Comparison of ENCODE assay signal across 7 mouse cellular contexts in the genomic region with DNA sequence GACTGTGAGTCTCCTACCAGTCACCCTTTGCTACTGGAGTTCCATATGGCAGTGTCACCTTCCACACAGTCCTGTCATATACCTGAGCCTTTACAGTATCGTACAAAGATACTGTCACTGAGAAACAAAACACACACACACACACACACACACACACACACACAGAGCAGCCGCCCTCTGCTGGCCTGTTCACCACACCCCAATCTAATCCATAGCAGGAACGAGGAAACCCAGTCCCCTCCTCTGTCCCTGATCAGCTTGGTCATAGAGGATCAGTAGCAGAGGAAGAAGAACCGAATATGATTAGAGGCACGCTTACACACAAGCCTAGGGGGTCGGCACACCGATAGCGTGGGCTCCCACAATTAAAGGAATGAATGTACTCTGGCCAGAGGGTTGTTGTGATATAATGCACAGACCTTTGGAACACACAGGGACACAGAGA. TPM values are rescaled to one million over a fixed set of nuclear protein-coding genes. Genes with fewer than 3 reads are reported as not detected.
A peak's percentile ranks its signal among the peaks of the same experiment; 100 is the strongest.
DNase-seq lines count a peak whose midpoint lies in the region; ATAC-seq lines count a peak whose summit lies in the region.

No protein-coding gene starts in this region.

- no peaks in the 10 kb centered on the region for H3K36me3 ChIP-seq in neural tube, embryonic 11.5 days (ENCODE audit: control insufficient read depth, insufficient read depth, low read length)
- no peaks in the 10 kb centered on the region for H3K36me3 ChIP-seq in forebrain, embryonic 14.5 days (ENCODE audit: control insufficient read depth, insufficient read depth, low read length)
- H3K36me3 ChIP-seq in limb, embryonic 15.5 days, result no peaks in the 10 kb centered on the region
- H3K36me3 ChIP-seq in stomach, embryonic 14.5 days (ENCODE audit: control insufficient read depth, insufficient read depth, low read length), result no peaks in the 10 kb centered on the region

- H3K9ac ChIP-seq in neural tube, embryonic 11.5 days (ENCODE audit: low read length), result no peak overlapping the region; the same call in 1 of the 2 replicates
- H3K9ac ChIP-seq in forebrain, embryonic 14.5 days (ENCODE audit: low read length), result no peak overlapping the region
- no peak overlapping the region for H3K9ac ChIP-seq in limb, embryonic 15.5 days
- peak overlapping the region; percentile 58; the same call in 1 of the 2 replicates for H3K9ac ChIP-seq in stomach, embryonic 14.5 days (replicated peaks; ENCODE audit: low read depth, low read length)

- peak overlapping the region; percentile 60; the same call in 1 of the 2 replicates for H3K4me3 ChIP-seq in neural tube, embryonic 11.5 days (ENCODE audit: low read depth, low read length)
- H3K4me3 ChIP-seq in forebrain, embryonic 14.5 days (ENCODE audit: low read depth, low read length), result peak overlapping the region; percentile 56
- peak overlapping the region; percentile 89 for H3K4me3 ChIP-seq in limb, embryonic 15.5 days
- peak overlapping the region; percentile 74 for H3K4me3 ChIP-seq in stomach, embryonic 14.5 days (ENCODE audit: low read depth, low read length)

- no peak for ATAC-seq in neural tube, embryonic 11.5 days (ENCODE audit: insufficient read depth, low FRiP score, low TSS enrichment)
- 0 out of 2 replicates have a peak, but pooled peaks have one; percentile 21 for ATAC-seq in forebrain, embryonic 14.5 days
- no peak for ATAC-seq in limb, embryonic 15.5 days (ENCODE audit: insufficient number of reproducible peaks, low FRiP score, low TSS enrichment, low read depth)
- ATAC-seq in stomach, embryonic 14.5 days (ENCODE audit: insufficient number of reproducible peaks, insufficient read depth, low FRiP score, low read depth), result no peak

- H3K27me3 ChIP-seq in neural tube, embryonic 11.5 days (ENCODE audit: control insufficient read depth, insufficient read depth, low read length), result no peaks in the 10 kb centered on the region
- no peaks in the 10 kb centered on the region; the same call in 1 of the 2 replicates for H3K27me3 ChIP-seq in forebrain, embryonic 14.5 days (replicated peaks; ENCODE audit: control insufficient read depth, insufficient read depth, low read length)
- H3K27me3 ChIP-seq in limb, embryonic 15.5 days, result no peaks in the 10 kb centered on the region
- no peaks in the 10 kb centered on the region for H3K27me3 ChIP-seq in stomach, embryonic 14.5 days (ENCODE audit: control insufficient read depth, insufficient read depth, low read length)

- no peak for DNase-seq in neural tube, embryonic 11.5 days (ENCODE audit: low spot score)
- DNase-seq in neural tube, embryonic 10.5 days (ENCODE audit: extremely low spot score, low spot score), result no peak
- no peak for DNase-seq in forebrain, embryonic 14.5 days (ENCODE audit: low spot score)
- DNase-seq in left cerebral cortex, adult 9 months (ENCODE audit: low spot score in 2 of 2), result no peak
- no peak for DNase-seq in gastrocnemius, adult 18-20 months (ENCODE audit: low spot score)

- no peaks in the 10 kb centered on the region for H3K9me3 ChIP-seq in neural tube, embryonic 11.5 days (ENCODE audit: control insufficient read depth, low read length)
- H3K9me3 ChIP-seq in forebrain, embryonic 14.5 days (replicated peaks; ENCODE audit: control insufficient read depth, low read length), result no peaks in the 10 kb centered on the region
- no peaks in the 10 kb centered on the region for H3K9me3 ChIP-seq in limb, embryonic 15.5 days
- H3K9me3 ChIP-seq in stomach, embryonic 14.5 days (ENCODE audit: control insufficient read depth, low read depth, low read length), result no peaks in the 10 kb centered on the region

- no peak overlapping the region for H3K27ac ChIP-seq in neural tube, embryonic 11.5 days (ENCODE audit: low read depth, low read length)
- no peak overlapping the region for H3K27ac ChIP-seq in forebrain, embryonic 14.5 days (ENCODE audit: low read depth, low read length)
- no peak overlapping the region for H3K27ac ChIP-seq in limb, embryonic 15.5 days
- 0 out of 2 replicates have a peak overlapping the region, but pooled peaks have one; percentile 1 for H3K27ac ChIP-seq in stomach, embryonic 14.5 days (ENCODE audit: low read length)

- peaks cover 12% of the 10 kb centered on the region for H3K4me1 ChIP-seq in neural tube, embryonic 11.5 days (ENCODE audit: control insufficient read depth, insufficient read depth, low read length)
- 0 out of 2 replicates have a peak, but pooled peaks cover 4% of the 10 kb centered on the region for H3K4me1 ChIP-seq in forebrain, embryonic 14.5 days (ENCODE audit: control insufficient read depth, insufficient read depth, low read length)
- H3K4me1 ChIP-seq in limb, embryonic 15.5 days, result peaks cover 37% of the 10 kb centered on the region
- peaks cover 17% of the 10 kb centered on the region for H3K4me1 ChIP-seq in stomach, embryonic 14.5 days (ENCODE audit: control insufficient read depth, insufficient read depth, low read length)

- 64% methylated on average over 8 of the region's 8 CpGs for WGBS in neural tube, embryonic 11.5 days
- WGBS in forebrain, embryonic 14.5 days, result 59% methylated on average over 8 of the region's 8 CpGs
- WGBS in limb, embryonic 15.5 days, result 57% methylated on average over 8 of the region's 8 CpGs
- WGBS in stomach, embryonic 14.5 days, result 51% methylated on average over 8 of the region's 8 CpGs

- H3K4me2 ChIP-seq in neural tube, embryonic 11.5 days (ENCODE audit: low read depth), result peak overlapping the region; percentile 59
- H3K4me2 ChIP-seq in forebrain, embryonic 14.5 days (ENCODE audit: low read length), result peak overlapping the region; percentile 68
- H3K4me2 ChIP-seq in limb, embryonic 15.5 days, result peak overlapping the region; percentile 88
- peak overlapping the region; percentile 60 for H3K4me2 ChIP-seq in stomach, embryonic 14.5 days (replicated peaks; ENCODE audit: low read depth, low read length)

RNA-seq across cellular contexts. Expression of a gene that starts 1.7 kb away (rescaled TPM):
- 30.7 and 36.4 TPM in 2 replicates for polyA plus RNA-seq in neural tube, embryonic 11.5 days (2014; fragmentation: Nextera tagmentation; extraction: Ambion mirVana)
- 17.9 and 19.5 TPM in 2 replicates for polyA plus RNA-seq in forebrain, embryonic 14.5 days (2014; fragmentation: Nextera tagmentation; extraction: Ambion mirVana)
- polyA plus RNA-seq in limb, embryonic 15.5 days (2015; fragmentation: Nextera tagmentation; extraction: Ambion mirVana), result 64.1 and 66.5 TPM in 2 replicates
- polyA plus RNA-seq in stomach, embryonic 14.5 days (2014; fragmentation: Nextera tagmentation; extraction: Ambion mirVana), result 45.3 and 51.2 TPM in 2 replicates
- 10 to 100 TPM in 1 of 2 experiments, 1 to 10 TPM in 1; 7.8 to 10.4 TPM for total RNA-seq in gastrocnemius, adult 18-20 months (2021)

RNA-seq across cellular contexts. Expression of a gene that starts 29.9 kb away (rescaled TPM):
- polyA plus RNA-seq in neural tube, embryonic 11.5 days (2014; fragmentation: Nextera tagmentation; extraction: Ambion mirVana), result 11.6 and 11.7 TPM in 2 replicates
- polyA plus RNA-seq in forebrain, embryonic 14.5 days (2014; fragmentation: Nextera tagmentation; extraction: Ambion mirVana), result 6.0 and 6.7 TPM in 2 replicates
- 16.7 and 18.0 TPM in 2 replicates for polyA plus RNA-seq in limb, embryonic 15.5 days (2015; fragmentation: Nextera tagmentation; extraction: Ambion mirVana)
- 17.6 and 21.0 TPM in 2 replicates for polyA plus RNA-seq in stomach, embryonic 14.5 days (2014; fragmentation: Nextera tagmentation; extraction: Ambion mirVana)
- 1 to 10 TPM; 4.7 to 5.1 TPM for total RNA-seq in gastrocnemius, adult 18-20 months (2021)
